Mouse (Mus musculus) midbrain, embryonic 14.5 days (tissue): ENCODE measurements at regions not wholly inside any gene's neighbourhood (a gene's known extent, or its start where the extent isn't known, plus 50 kb on each side); places are given as distances from the start of the nearest gene placed in this dataset.
A peak's percentile ranks its signal among the peaks of the same experiment; 100 is the strongest.

ENCODE experiments used
- ATAC-seq: fragments of 200-750 bp; cut with Nextera tagmentation; 2 replicates; pipeline ENCODE4 v1.8.0; 2017; ENCODE audit warnings: moderate number of reproducible peaks, moderate library complexity; ENCODE audit not compliant: low FRiP score, low TSS enrichment
- DNase-seq: peaks from one replicate; pipeline ENCODE4 v3.0.0-alpha.2; 2015
- H3K27ac ChIP-seq: fragments of 300-500 bp; sonication (generic); replicated peaks from 2 replicates; pipeline ENCODE4 v1.5.1; 2014; ENCODE audit warnings: mild to moderate bottlenecking, low read depth, low read length, moderate library complexity
- H3K27me3 ChIP-seq: fragments of 300-500 bp; sonication (generic); 2 replicates; pipeline ENCODE4 v1.6.1; 2014; ENCODE audit warnings: low read length, control low read depth, mixed read lengths; ENCODE audit not compliant: control insufficient read depth, insufficient read depth
- H3K36me3 ChIP-seq: fragments of 300-500 bp; sonication (generic); 2 replicates; pipeline ENCODE4 v1.6.1; 2014; ENCODE audit warnings: low read length, control low read depth; ENCODE audit not compliant: control insufficient read depth, insufficient read depth
- H3K4me1 ChIP-seq: fragments of 300-500 bp; sonication (generic); 2 replicates; pipeline ENCODE4 v1.6.1; 2014; ENCODE audit warnings: mild to moderate bottlenecking, antibody characterized with exemption, low read length, control low read depth; ENCODE audit not compliant: control insufficient read depth, insufficient read depth
- H3K4me2 ChIP-seq: fragments of 300-500 bp; sonication (generic); 2 replicates; pipeline ENCODE4 v1.6.1; 2014; ENCODE audit warnings: mild to moderate bottlenecking, low read length, moderate library complexity
- H3K4me3 ChIP-seq: fragments of 300-500 bp; sonication (generic); replicated peaks from 2 replicates; pipeline ENCODE4 v1.5.1; 2014; ENCODE audit warnings: low read depth, low read length
- H3K9ac ChIP-seq: fragments of 300-500 bp; sonication (generic); replicated peaks from 2 replicates; pipeline ENCODE4 v1.6.1; 2014; ENCODE audit warnings: mild to moderate bottlenecking, low read length, moderate library complexity
- H3K9me3 ChIP-seq: fragments of 300-500 bp; sonication (generic); 2 replicates; pipeline ENCODE4 v1.6.1; 2016; ENCODE audit warnings: low read length, control low read depth, mixed read lengths; ENCODE audit not compliant: control insufficient read depth
- WGBS: fragments of 180-500 bp; shearing (Covaris S2); extraction: QIAGEN DNeasy Blood & Tissue Kit; methylation state at CpG from one replicate; pipeline ENCODE4 v1.1.7; 2014; 5-methylcytosine and 5-hydroxymethylcytosine counted together

DNA sequence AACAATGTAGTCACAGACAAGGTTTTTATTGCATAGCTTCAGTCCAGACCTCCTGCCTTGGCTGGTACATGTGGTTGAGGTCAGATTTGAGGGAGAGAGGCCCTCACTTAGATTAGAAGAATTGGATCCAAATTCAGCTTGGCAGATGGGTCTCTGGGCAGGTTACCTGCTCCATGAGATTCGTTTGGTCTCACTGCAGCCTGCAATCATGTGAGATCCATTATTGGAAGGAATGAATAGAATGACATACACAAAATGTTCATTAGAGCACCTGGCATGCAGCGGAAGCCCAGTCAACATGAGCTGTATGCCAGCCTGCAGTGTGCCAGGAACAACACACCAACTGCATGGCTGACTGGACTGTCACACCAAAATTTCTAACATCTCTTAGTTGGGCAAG, 750.3 kb downstream of the Nedd1 start:
- Histone ChIP-seq H3K9me3 (no peaks in the 10 kb centered on the region), H3K27me3 (no peaks in the 10 kb centered on the region), H3K9ac (no peak overlapping the region), H3K4me3 (no peak overlapping the region), H3K4me2 (no peak overlapping the region), H3K27ac (no peak overlapping the region), H3K36me3 (no peaks in the 10 kb centered on the region), H3K4me1 (0 out of 2 replicates have a peak, but pooled peaks cover 2% of the 10 kb centered on the region)
- 93% methylated on average over 2 of the region's 2 CpGs for WGBS
- ATAC-seq (no peak), DNase-seq (no peak)

- Histone ChIP-seq H3K9ac (peak overlapping the region; percentile 32; the same call in 1 of the 2 replicates), H3K27me3 (no peaks in the 10 kb centered on the region), H3K9me3 (no peaks in the 10 kb centered on the region), H3K4me2 (peak overlapping the region; percentile 27), H3K36me3 (no peaks in the 10 kb centered on the region), H3K27ac (peak overlapping the region; percentile 83), H3K4me1 (0 out of 2 replicates have a peak, but pooled peaks cover 2% of the 10 kb centered on the region), H3K4me3 (no peak overlapping the region)
- peak; percentile 69 for DNase-seq
- ATAC-seq: no peak
- WGBS: 40% methylated on average over 18 of the region's 18 CpGs
Measured at GRCm38 (mm10) chr10:91967570-91968310, 754.5 kb downstream of the Nedd1 start.

DNA sequence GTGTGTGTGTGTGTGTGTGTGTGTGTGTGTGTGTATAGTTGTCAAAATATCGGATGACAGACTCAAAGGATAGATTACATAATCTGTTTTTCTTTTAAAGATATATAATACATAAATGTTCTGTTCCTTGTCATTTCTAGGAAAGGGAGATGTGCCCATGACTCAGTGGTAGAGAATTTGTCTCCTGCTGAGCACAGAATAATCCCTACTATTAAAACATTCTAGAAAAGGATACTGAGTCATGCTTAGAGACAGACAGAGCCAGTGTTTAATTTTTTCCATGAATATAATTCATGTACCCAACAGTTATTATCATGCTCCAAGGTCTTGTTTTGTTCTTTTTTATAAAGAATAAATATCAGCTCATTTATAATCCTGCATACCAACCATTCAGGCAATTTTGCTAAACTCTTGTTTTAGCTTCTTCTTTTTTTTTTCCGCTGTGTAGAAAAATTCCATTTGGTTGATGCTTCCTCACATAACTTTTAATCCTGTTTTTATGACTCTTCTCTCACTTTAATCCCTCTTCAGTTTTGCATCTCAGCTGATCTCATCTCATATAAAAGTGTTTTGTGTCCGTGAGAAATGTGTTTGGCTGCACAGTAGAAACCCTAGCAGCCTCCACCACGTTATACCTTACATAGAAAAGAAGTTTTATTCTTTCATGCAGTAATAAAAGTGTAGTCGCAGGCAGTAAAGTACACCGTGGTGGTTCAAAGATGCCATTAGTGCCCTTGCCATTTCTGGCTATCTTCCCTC, 762.3 kb downstream of the Nedd1 start:
- ATAC-seq: no peak
- H3K27ac ChIP-seq: no peak overlapping the region
- 61% methylated on average over 6 of the region's 6 CpGs for WGBS
- H3K36me3 ChIP-seq: no peaks in the 10 kb centered on the region
- no peak overlapping the region for H3K4me3 ChIP-seq
- no peak overlapping the region for H3K4me2 ChIP-seq
- H3K9ac ChIP-seq: no peak overlapping the region
- no peak for DNase-seq
- no peaks in the 10 kb centered on the region for H3K27me3 ChIP-seq
- H3K9me3 ChIP-seq: no peaks in the 10 kb centered on the region
- H3K4me1 ChIP-seq: no peaks in the 10 kb centered on the region

GRCm38 (mm10) chr10:91953078-91953477, 769.1 kb downstream of the Nedd1 start:
- Histone ChIP-seq H3K4me3 (no peak overlapping the region), H3K9me3 (no peaks in the 10 kb centered on the region), H3K36me3 (no peaks in the 10 kb centered on the region), H3K4me1 (no peaks in the 10 kb centered on the region), H3K27me3 (no peaks in the 10 kb centered on the region), H3K27ac (no peak overlapping the region), H3K9ac (no peak overlapping the region), H3K4me2 (no peak overlapping the region)
- 90% methylated on average over 1 of the region's 1 CpGs for WGBS
- ATAC-seq (no peak), DNase-seq (no peak)

DNA sequence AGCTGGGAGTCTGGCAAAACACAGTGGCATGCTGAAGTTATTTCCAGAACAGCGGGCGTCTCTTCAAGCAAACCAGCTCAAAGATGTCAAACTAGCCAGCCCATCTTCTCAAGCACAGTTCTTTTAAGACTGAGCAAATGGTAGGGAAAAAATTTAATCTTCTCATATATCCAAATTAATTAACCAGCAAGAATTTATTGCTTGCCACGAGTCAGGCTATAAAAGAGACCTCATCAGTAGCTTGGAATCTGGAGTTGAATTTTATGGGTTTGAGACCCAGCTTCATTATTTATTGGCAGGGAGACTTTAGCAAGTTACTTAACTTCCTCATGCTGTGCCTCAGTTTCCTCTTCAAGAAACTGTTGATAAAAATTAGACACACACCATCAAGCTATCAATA, 742.5 kb upstream of the Tmpo start:
- DNase-seq: no peak

GRCm38 (mm10) chr10:91889864-91890263, 708.7 kb upstream of the Tmpo start:
- DNase-seq: no peak
- Histone ChIP-seq H3K27ac (no peak overlapping the region), H3K27me3 (no peaks in the 10 kb centered on the region), H3K9ac (no peak overlapping the region), H3K9me3 (no peaks in the 10 kb centered on the region), H3K36me3 (no peaks in the 10 kb centered on the region), H3K4me2 (no peak overlapping the region), H3K4me1 (no peaks in the 10 kb centered on the region), H3K4me3 (no peak overlapping the region)
- ATAC-seq: no peak
- WGBS: 86% methylated on average over 6 of the region's 6 CpGs

More for the DNA sequence above, 742.5 kb upstream of the Tmpo start:
- Histone ChIP-seq H3K4me3 (no peak overlapping the region), H3K4me2 (no peak overlapping the region), H3K9me3 (no peaks in the 10 kb centered on the region), H3K9ac (no peak overlapping the region), H3K4me1 (0 out of 2 replicates have a peak, but pooled peaks cover 5% of the 10 kb centered on the region), H3K27me3 (no peaks in the 10 kb centered on the region), H3K27ac (no peak overlapping the region), H3K36me3 (no peaks in the 10 kb centered on the region)
- 86% methylated on average over 3 of the region's 3 CpGs for WGBS
- no peak for ATAC-seq

DNA sequence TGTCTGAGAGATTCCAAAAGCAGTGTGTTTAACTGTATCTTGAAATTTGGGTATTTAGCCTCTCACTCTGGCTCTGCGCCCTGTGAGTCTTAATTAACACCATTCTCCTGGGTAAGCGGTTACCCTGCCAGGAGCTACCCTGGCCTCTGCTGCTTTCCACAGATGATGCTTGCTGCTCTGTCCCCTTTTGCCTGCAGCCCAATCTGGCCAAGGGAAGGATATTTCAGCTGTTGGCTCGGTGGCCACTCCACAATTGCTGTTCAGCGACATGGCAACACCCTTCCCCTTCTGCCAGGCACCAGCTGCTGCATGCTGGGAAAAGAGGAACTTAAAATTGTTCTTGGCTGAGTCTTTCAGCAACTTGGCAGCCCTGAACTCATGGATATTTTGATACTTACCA, 707.4 kb upstream of the Tmpo start:
- no peaks in the 10 kb centered on the region for H3K9me3 ChIP-seq
- H3K27me3 ChIP-seq: no peaks in the 10 kb centered on the region
- DNase-seq (peak; percentile 23), ATAC-seq (no peak)
- H3K27ac ChIP-seq: no peak overlapping the region
- H3K4me1 ChIP-seq: no peaks in the 10 kb centered on the region
- WGBS: 81% methylated on average over 4 of the region's 4 CpGs
- H3K9ac ChIP-seq: no peak overlapping the region
- no peak overlapping the region for H3K4me3 ChIP-seq
- no peaks in the 10 kb centered on the region for H3K36me3 ChIP-seq
- H3K4me2 ChIP-seq: no peak overlapping the region

- 68% methylated on average over 5 of the region's 5 CpGs for WGBS
- Histone ChIP-seq H3K9me3 (no peaks in the 10 kb centered on the region), H3K4me1 (peaks cover 8% of the 10 kb centered on the region; the same call in 1 of the 2 replicates), H3K36me3 (no peaks in the 10 kb centered on the region), H3K27ac (no peak overlapping the region), H3K4me2 (no peak overlapping the region), H3K9ac (no peak overlapping the region), H3K4me3 (no peak overlapping the region), H3K27me3 (no peaks in the 10 kb centered on the region)
- ATAC-seq: no peak
- DNase-seq: peak; percentile 17
Measured at GRCm38 (mm10) chr10:91883155-91883554, 702.0 kb upstream of the Tmpo start.
